Mouse (Mus musculus) cerebellum, adult 2 months (tissue): ENCODE measurements at regions not wholly inside any gene's neighbourhood (a gene's known extent, or its start where the extent isn't known, plus 50 kb on each side); places are given as distances from the start of the nearest gene placed in this dataset.

Experiments
- CTCF ChIP-seq: fragments of 200-500 bp; IDR thresholded peaks from 2 replicates; pipeline ENCODE4 v1.5.1; 2011; ENCODE audit warnings: low read depth, mild to moderate bottlenecking, control low read depth, low read length, moderate library complexity, borderline replicate concordance; ENCODE audit not compliant: insufficient read depth
- POLR2A ChIP-seq: fragments of 200-500 bp; IDR thresholded peaks from 2 replicates; pipeline ENCODE4 v1.6.1; 2011; ENCODE audit warnings: low read length, control low read depth, borderline replicate concordance; ENCODE audit not compliant: insufficient read depth

DNA sequence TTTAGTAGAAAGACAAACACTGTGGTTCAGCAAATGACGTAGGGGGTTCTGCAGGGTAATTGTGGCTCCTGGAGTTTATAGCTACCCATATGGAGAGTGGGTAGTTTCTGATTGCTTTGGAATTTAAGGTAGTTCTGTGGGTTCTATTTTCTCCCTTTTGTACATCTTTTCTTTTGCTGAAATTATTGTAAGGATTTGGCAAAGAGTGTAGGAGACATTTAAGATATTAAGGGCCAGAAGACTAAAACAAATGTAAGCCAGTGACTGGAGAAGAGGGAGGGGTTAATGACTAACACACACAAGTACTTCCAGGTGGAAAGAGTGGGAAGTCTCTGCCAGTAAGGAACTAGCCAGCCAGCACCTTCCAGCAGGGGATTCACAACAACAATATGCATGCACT, 318.9 kb upstream of the Sox9 start:
- TF ChIP-seq CTCF, result no peak
- no peak for TF ChIP-seq POLR2A
